Mouse (Mus musculus) megakaryocyte, embryonic 14.5 days (primary cell): ENCODE measurements around the gene Nxn.

Source experiments
- FLI1 ChIP-seq: IDR thresholded peaks from 2 replicates; pipeline ENCODE4 v1.6.1; 2012; ENCODE audit warnings: low read length, inconsistent platforms, mixed read lengths
- GATA1 ChIP-seq: IDR thresholded peaks from 3 replicates; pipeline ENCODE4 v1.6.1; 2012; ENCODE audit warnings: mixed read lengths, low read length, inconsistent platforms, borderline replicate concordance

DNA sequence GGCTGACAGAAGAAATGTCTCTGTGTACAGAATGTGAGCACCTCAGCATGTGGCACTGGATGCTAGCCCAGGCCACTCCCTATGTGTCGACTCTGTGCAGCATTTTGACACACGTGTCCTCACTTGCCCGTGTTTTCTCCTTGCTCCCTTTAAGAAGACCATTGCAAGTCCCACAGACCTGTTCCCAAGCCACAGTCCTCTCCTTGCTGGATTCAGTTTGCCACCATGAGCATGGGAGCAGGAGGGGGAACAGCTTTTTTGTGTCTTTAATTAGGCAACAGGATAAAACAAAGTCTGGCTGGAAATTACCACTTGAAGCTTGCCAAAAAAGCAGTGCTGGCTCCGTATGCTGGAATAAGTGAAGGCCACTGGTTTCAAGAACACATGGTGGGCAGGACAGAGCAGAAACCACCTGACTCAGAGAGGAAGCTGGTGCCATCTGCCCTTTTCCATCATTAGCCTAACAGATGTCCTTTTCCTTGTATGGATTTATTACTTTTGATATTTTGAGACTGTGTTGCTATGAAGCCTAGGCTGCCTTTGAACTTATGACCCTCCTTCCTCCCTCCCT is 143.4 kb downstream of the Nxn start:
- TF ChIP-seq GATA1, result no peak
- no peak for TF ChIP-seq FLI1
